Mouse (Mus musculus) G1E (cell line): Measurements from ENCODE around the gene Spdya. TPM values are rescaled to one million over a fixed set of nuclear protein-coding genes. Genes with fewer than 3 reads are reported as not detected.
"Not testable (repeated sequence)": the region's sequence is repeated elsewhere in the genome, so short reads cannot be mapped to it uniquely, and the experiment has no call there.

Source experiments
- ATAC-seq: 2 replicates; pipeline ENCODE4 v1.8.0; 2016; ENCODE audit warnings: mild to moderate bottlenecking; ENCODE audit not compliant: insufficient number of reproducible peaks, poor library complexity, low FRiP score, severe bottlenecking; ENCODE audit errors: extremely low read depth
- DNase-seq: peaks from one replicate; pipeline ENCODE4 v3.0.0; 2012; ENCODE audit warnings: low spot score
- H3K27me3 ChIP-seq: 2 replicates; pipeline ENCODE4 v1.6.1; 2012; ENCODE audit warnings: mild to moderate bottlenecking, low read length, inconsistent platforms; ENCODE audit not compliant: insufficient read depth
- H3K36me3 ChIP-seq: replicated peaks from 2 replicates; pipeline ENCODE3; 2012; ENCODE audit warnings: mild to moderate bottlenecking, inconsistent platforms
- H3K4me1 ChIP-seq: 2 replicates; pipeline ENCODE4 v1.6.1; 2012; ENCODE audit warnings: low read depth, low read length, inconsistent platforms, mixed read lengths; ENCODE audit not compliant: insufficient read depth
- H3K4me3 ChIP-seq: 2 replicates; pipeline ENCODE4 v1.5.1; 2012; ENCODE audit warnings: low read depth, mild to moderate bottlenecking, inconsistent platforms, low read length, moderate library complexity, mixed read lengths
- H3K9me3 ChIP-seq: replicated peaks from 2 replicates; pipeline ENCODE4 v1.6.1; 2012; ENCODE audit warnings: inconsistent platforms
- CTCF ChIP-seq: IDR thresholded peaks from 2 replicates; pipeline ENCODE4 v1.5.1; 2012; ENCODE audit warnings: low read depth, low read length, inconsistent platforms, mixed read lengths
- GATA1 ChIP-seq: IDR thresholded peaks from 2 replicates; pipeline ENCODE4 v1.6.1; 2012; ENCODE audit warnings: borderline replicate concordance, low read length, inconsistent platforms, mixed read lengths
- GATA2 ChIP-seq: IDR thresholded peaks from 2 replicates; pipeline ENCODE4 v1.6.1; 2012; ENCODE audit warnings: low read depth, low read length, inconsistent platforms, borderline replicate concordance
- POLR2AphosphoS5 ChIP-seq: IDR thresholded peaks from 2 replicates; pipeline ENCODE4 v1.6.1; 2012; ENCODE audit warnings: low read depth, low read length, inconsistent platforms; ENCODE audit not compliant: insufficient replicate concordance
- TAL1 ChIP-seq: conservative IDR thresholded peaks from 2 replicates; pipeline ENCODE4 v1.6.1; 2012; ENCODE audit warnings: low read depth, low read length, inconsistent platforms, mixed read lengths
- polyA plus RNA-seq: library from polyadenylated mRNA; stranded (reverse); fragments of >175 nt; gene quantifications from 2 replicates; pipeline ENCODE4 v1.2.3, GENCODE M21; 2012
- total RNA-seq, 2 experiments: library from RNA; stranded (forward) in 1 of 2; stranded (reverse) in 1 of 2; fragments of 200-1000 nt in 1 of 2; fragments of >200 nt in 1 of 2; fragmentation: Nextera tagmentation in 1 of 2; gene quantifications; 2 replicates each; pipeline ENCODE4 v1.2.3; 2014 to 2017

The Spdya gene
- total RNA-seq (2014; fragmentation: Nextera tagmentation) (not detected in 2 replicates), total RNA-seq (2017) (0.12 TPM in 1 of 2 replicates, not detected in the other), polyA plus RNA-seq (not detected in 2 replicates)

DNA sequence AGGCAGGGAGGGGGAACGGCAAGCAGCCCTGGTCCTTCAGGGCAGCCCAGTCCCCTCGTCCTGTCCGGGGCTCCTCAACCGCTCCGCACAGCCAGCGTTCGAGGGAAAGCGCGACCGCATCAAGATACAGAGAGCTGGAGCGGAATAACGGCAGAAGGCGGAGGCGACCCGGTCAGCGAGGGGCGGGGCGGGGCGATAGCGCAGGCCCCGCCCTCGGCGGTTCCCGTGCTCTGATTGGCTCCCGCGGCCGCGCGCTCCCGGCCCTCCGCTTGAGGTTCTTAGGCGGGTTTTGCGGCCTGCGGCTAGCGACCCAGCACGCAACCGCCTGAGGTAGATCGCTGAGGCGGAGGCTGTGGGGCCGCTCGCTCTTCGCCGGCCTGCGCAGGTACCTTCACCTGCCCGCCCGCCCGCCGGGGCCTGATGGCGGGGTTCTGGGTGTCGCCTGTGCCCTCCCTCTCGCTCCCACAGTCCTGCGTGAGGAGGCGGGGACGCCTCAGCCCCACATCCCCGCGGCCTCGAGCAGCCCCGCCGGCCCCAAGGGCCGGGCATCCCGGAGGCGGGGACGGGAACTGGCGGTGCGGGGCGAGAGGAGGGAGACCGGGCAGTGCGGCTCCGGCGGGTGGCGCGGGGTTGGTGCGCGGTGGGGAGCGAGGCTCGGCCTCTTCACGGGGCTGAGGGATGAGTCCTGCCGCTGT lies at the start of gene Spdya:
TSS of gene Spdya (plus strand) at position 305 of the 695 bp plus-strand sequence.
- no peaks in the 10 kb centered on the region for H3K9me3 ChIP-seq
- H3K36me3 ChIP-seq = no peaks in the 10 kb centered on the region
- no peak for TF ChIP-seq TAL1
- TF ChIP-seq GATA2 = no peak
- TF ChIP-seq POLR2AphosphoS5 = no peak
- TF ChIP-seq GATA1 = no peak
- TF ChIP-seq CTCF = no peak
- peak within 1 kb of the TSS; percentile 77 for H3K4me3 ChIP-seq
- DNase-seq (peak; percentile 85), ATAC-seq (peak; percentile 79)
- H3K27me3 ChIP-seq = peaks cover 28% of the 10 kb centered on the region
- peaks cover 26% of the 10 kb centered on the region for H3K4me1 ChIP-seq

- Histone ChIP-seq H3K9me3 (no peaks in the 10 kb centered on the region), H3K27me3 (no peaks in the 10 kb centered on the region), H3K4me1 (peaks cover 16% of the 10 kb centered on the region), H3K36me3 (peaks cover 84% of the 10 kb centered on the region), H3K4me3 (no peak overlapping the region)
- TF ChIP-seq GATA1 (no peak), CTCF (no peak), GATA2 (no peak), TAL1 (no peak), POLR2AphosphoS5 (no peak)
- no peak for ATAC-seq
- no peak for DNase-seq
Observed at GRCm38 (mm10) chr17:71506832-71507231, 45.0 kb upstream of the Spdya start.

DNA sequence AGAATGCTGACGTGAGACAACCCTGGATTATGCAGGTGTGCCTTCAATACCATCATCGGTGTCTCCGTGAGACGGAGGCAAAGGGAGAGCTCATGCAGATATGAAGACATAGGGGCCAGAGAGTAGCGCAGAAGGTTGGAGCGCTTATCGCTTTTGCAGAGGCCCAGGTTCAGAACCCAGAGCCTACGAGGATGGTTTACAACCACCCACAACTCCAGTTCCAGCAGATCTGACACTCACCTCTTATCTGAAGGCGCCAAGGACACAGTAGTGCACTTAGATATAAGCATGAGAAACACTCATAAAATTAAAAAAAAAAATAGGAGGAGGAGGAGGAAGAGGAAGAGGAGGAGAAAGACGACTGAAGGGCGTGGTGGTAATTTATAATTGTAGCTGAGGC lies 41.6 kb upstream of the Spdya start:
- no peak for TF ChIP-seq GATA1
- no peak for TF ChIP-seq CTCF
- no peak for TF ChIP-seq GATA2
- TF ChIP-seq POLR2AphosphoS5 = no peak
- peak; percentile 42; the same call in 1 of the 2 replicates for TF ChIP-seq TAL1
- H3K36me3 ChIP-seq = peaks cover 84% of the 10 kb centered on the region
- peaks cover 16% of the 10 kb centered on the region for H3K4me1 ChIP-seq
- no peaks in the 10 kb centered on the region for H3K9me3 ChIP-seq
- peak; percentile 79 for ATAC-seq
- no peak overlapping the region; the same call in 1 of the 2 replicates for H3K4me3 ChIP-seq
- H3K27me3 ChIP-seq = no peaks in the 10 kb centered on the region
- DNase-seq = no peak

DNA sequence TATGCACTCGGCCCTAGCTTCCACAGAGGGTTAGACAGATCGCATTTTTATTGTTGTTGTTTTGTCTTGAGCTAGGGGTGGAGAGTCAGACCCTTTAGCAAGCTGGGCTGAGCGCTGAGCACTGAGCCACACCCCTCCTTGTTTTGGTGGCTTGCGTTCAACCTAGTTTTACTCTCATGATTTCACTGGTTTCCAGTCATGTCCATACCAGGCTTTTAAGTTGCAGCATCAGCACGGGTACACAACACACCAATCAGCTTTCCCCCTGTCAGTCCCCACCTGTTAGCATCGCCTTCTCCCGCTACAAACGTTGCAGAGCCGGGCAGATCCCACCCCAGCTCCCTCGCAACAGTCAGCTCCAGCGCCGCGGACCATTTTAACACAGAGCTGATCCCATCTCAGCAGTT lies 25.6 kb upstream of the Spdya start:
- Histone ChIP-seq H3K9me3 (no peaks in the 10 kb centered on the region), H3K4me1 (peaks cover 19% of the 10 kb centered on the region), H3K4me3 (peak overlapping the region; percentile 91), H3K27me3 (peaks cover 5% of the 10 kb centered on the region; the same call in 1 of the 2 replicates), H3K36me3 (peaks cover 20% of the 10 kb centered on the region)
- no peak for TF ChIP-seq TAL1
- no peak for TF ChIP-seq CTCF
- TF ChIP-seq POLR2AphosphoS5 = no peak
- TF ChIP-seq GATA1 = no peak
- no peak for TF ChIP-seq GATA2
- DNase-seq (peak; percentile 14), ATAC-seq (peak; percentile 24)

DNA sequence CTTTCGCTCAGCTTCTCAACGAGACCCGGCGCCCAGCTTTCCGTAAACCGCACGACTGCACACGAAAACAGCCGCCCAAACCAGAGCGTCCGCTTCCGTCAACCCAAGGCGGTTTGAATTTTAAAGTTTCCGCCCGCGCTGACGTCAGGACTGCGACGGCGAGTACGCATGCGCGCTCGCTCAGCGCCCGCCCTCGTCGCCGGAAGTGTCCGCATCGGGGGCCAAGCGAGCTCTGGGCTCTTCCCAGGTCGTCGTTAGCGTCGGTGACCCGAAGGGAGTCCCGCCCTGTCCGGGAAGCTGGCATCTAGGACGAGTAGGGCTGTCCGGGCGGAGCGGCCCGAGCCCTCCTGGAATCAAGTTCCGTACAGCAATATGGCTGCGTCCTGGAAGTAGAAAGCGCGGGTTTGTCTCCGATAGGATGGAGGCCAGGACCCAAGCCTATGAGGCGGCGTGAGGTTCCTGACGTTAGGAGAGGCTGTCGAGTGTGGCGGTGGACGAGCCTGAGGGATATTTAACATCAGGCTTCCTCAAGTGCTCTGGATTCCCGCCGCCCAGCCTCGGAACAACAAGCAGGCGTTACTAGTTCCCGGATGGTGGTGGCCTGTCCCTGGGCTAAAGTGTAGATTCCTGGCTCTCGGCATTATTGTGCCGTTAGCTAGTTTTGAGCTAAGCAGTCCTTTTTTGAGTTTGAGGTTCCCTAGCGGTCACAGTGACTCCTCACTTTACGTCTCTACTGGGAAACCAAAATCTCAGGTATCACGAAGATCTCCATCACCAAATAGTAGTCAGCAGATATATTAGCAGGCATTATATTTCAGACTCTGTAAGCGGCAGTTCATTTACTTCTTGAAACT lies 24.9 kb upstream of the Spdya start, which contains the start of gene Ndc80:
TSS of gene Ndc80 (minus strand) at position 147 of the 854 bp plus-strand sequence.
- Histone ChIP-seq H3K4me3 (peak within 1 kb of the TSS; percentile 91), H3K36me3 (peaks cover 16% of the 10 kb centered on the region)
- TF ChIP-seq POLR2AphosphoS5 = no peak

GRCm38 (mm10) chr17:71528042-71528441 lies 23.8 kb upstream of the Spdya start:
- TF ChIP-seq GATA2 (no peak), CTCF (no peak), POLR2AphosphoS5 (no peak), GATA1 (no peak), TAL1 (no peak)
- Histone ChIP-seq H3K9me3 (no peaks in the 10 kb centered on the region), H3K27me3 (peaks cover 6% of the 10 kb centered on the region; the same call in 1 of the 2 replicates), H3K4me3 (no peak overlapping the region), H3K36me3 (peaks cover 8% of the 10 kb centered on the region), H3K4me1 (peaks cover 19% of the 10 kb centered on the region)
- ATAC-seq = no peak
- no peak for DNase-seq

More for the DNA sequence above, 24.9 kb upstream of the Spdya start, which contains the start of gene Ndc80:
- peaks cover 6% of the 10 kb centered on the region; the same call in 1 of the 2 replicates for H3K27me3 ChIP-seq
- ATAC-seq (peak; percentile 90), DNase-seq (peak; percentile 78)
- H3K4me1 ChIP-seq = peaks cover 19% of the 10 kb centered on the region
- no peaks in the 10 kb centered on the region for H3K9me3 ChIP-seq

GRCm38 (mm10) chr17:71535595-71535994 lies 16.3 kb upstream of the Spdya start:
- ATAC-seq, H3K36me3 ChIP-seq: not testable (repeated sequence)

More at GRCm38 (mm10) chr17:71535595-71535994, 16.3 kb upstream of the Spdya start:
- H3K4me3 ChIP-seq, DNase-seq, H3K9me3 ChIP-seq, H3K4me1 ChIP-seq: not testable (repeated sequence)
- H3K27me3 ChIP-seq = peaks cover 25% of the 10 kb centered on the region
